Mouse (Mus musculus) stomach, postnatal 0 days (tissue): ENCODE results near the gene Deaf1.
"Not testable (repeated sequence)": the region's sequence is repeated elsewhere in the genome, so short reads cannot be mapped to it uniquely, and the experiment has no call there.

Experiments used
- CTCF ChIP-seq: IDR thresholded peaks from 2 replicates; pipeline ENCODE4 v1.5.1; 2016; ENCODE audit warnings: antibody characterized with exemption, low read depth, mild to moderate bottlenecking, moderate library complexity
- EP300 ChIP-seq: optimal IDR thresholded peaks from 2 replicates; pipeline ENCODE3; 2016; ENCODE audit warnings: antibody characterized with exemption

DNA sequence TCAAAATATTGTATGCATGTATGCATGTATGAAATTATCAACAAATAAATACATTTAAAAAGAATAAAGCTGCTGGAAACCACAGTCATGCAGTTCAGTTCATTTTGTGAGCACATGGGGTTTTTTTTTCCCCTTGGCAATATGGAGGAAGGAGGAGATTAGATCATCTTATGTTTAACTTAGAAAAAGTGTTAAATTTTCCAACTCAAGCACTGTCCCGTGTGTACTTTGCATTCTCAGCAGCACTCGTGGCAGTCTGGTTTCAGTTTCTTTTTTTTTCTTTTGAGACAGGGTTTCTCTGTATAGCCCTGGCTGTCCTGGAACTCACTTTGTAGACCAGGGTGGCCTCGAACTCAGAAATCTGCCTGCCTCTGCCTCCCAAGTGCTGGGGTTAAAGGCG is 77.0 kb downstream of the Deaf1 start:
- not testable (repeated sequence) for TF ChIP-seq CTCF, EP300
